Mouse (Mus musculus) cortical plate, adult 2 months (tissue): ENCODE data around the gene Xdh.

ENCODE experiments used
- CTCF ChIP-seq: fragments of 200-500 bp; IDR thresholded peaks from 2 replicates; pipeline ENCODE4 v1.5.1; 2011; ENCODE audit warnings: mild to moderate bottlenecking, control low read depth, low read length; ENCODE audit not compliant: insufficient read depth; ENCODE audit errors: extremely low read depth
- POLR2A ChIP-seq: fragments of 200-500 bp; IDR thresholded peaks from 2 replicates; pipeline ENCODE4 v1.6.1; 2011; ENCODE audit warnings: mild to moderate bottlenecking, low read length, control low read depth; ENCODE audit not compliant: insufficient read depth; ENCODE audit errors: extremely low read depth

DNA sequence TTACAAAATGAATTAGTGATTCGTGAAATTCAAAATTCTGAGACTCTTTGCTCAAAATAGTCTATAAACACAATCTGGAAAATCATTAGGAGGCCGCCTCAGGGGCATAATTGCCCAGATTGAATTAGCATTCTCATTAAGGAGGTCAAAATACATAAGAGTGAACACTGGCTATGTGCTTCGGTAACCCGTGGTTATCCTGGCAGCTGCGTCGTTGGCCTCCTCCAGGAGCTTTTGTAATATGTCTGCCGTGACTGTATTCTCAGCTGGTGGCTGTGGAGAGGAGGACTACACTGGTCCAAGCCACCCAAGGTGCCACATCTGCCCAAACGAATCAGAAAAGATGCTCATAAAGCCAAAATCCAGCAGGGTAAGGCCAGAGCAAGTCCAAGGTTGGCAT lies 30.5 kb downstream of the Xdh start:
- no peak for TF ChIP-seq POLR2A
- TF ChIP-seq CTCF, result no peak
